Mouse (Mus musculus): ENCODE measurements around the gene Fchsd2.

- TF ChIP-seq CTCF (IDR thresholded peaks at IDR 0.05; ENCODE audit: low read depth) (no peak), EP300 (IDR thresholded peaks at IDR 0.05; ENCODE audit: low read depth) (no peak)
Observed at GRCm38 (mm10) chr7:101315699-101316098, 223.0 kb downstream of the Fchsd2 start.
